Mouse (Mus musculus): ENCODE results near the gene Mgat5b.
A peak's percentile ranks its signal among the peaks of the same experiment; 100 is the strongest.

Mgat5b gene

GRCm38 (mm10) chr11:116919186-116920020 is 740 bp downstream of the Mgat5b start:
- no peak for DNase-seq

GRCm38 (mm10) chr11:116920746-116921145 is 2.1 kb downstream of the Mgat5b start:
- peak; percentile 47 for DNase-seq

GRCm38 (mm10) chr11:116922058-116922457 is 3.4 kb downstream of the Mgat5b start:
- peak; percentile 27 for DNase-seq

GRCm38 (mm10) chr11:116928031-116928430 is 9.4 kb downstream of the Mgat5b start:
- DNase-seq: no peak

- no peak for DNase-seq
Observed at GRCm38 (mm10) chr11:116934862-116935261, 16.2 kb downstream of the Mgat5b start.

GRCm38 (mm10) chr11:116935354-116935753 is 16.7 kb downstream of the Mgat5b start:
- no peak for DNase-seq

GRCm38 (mm10) chr11:116935917-116936316 is 17.3 kb downstream of the Mgat5b start:
- DNase-seq: no peak

GRCm38 (mm10) chr11:116937141-116937540 is 18.5 kb downstream of the Mgat5b start:
- DNase-seq: no peak

GRCm38 (mm10) chr11:116940088-116940855 is 21.6 kb downstream of the Mgat5b start:
- DNase-seq: no peak

- no peak for DNase-seq
Observed at GRCm38 (mm10) chr11:116944346-116944745, 25.7 kb downstream of the Mgat5b start.

- DNase-seq: no peak
Observed at GRCm38 (mm10) chr11:116949832-116950231, 31.2 kb downstream of the Mgat5b start.

GRCm38 (mm10) chr11:116951429-116951828 is 32.8 kb downstream of the Mgat5b start:
- peak; percentile 13 for DNase-seq

- DNase-seq: no peak
Observed at GRCm38 (mm10) chr11:116954231-116955118, 35.8 kb downstream of the Mgat5b start.

- no peak for DNase-seq
Observed at GRCm38 (mm10) chr11:116958601-116959000, 39.9 kb downstream of the Mgat5b start.

GRCm38 (mm10) chr11:116965061-116965460 is 46.4 kb downstream of the Mgat5b start:
- no peak for DNase-seq

GRCm38 (mm10) chr11:116965961-116966360 is 47.3 kb downstream of the Mgat5b start:
- peak; percentile 36 for DNase-seq

- no peak for DNase-seq
Observed at GRCm38 (mm10) chr11:116968586-116968985, 49.9 kb downstream of the Mgat5b start.

GRCm38 (mm10) chr11:116969498-116969897 is 50.8 kb downstream of the Mgat5b start:
- DNase-seq: no peak

- no peak for DNase-seq
Observed at GRCm38 (mm10) chr11:116970847-116971246, 52.2 kb downstream of the Mgat5b start.

- peak; percentile 34 for DNase-seq
Observed at GRCm38 (mm10) chr11:116972828-116973227, 54.2 kb downstream of the Mgat5b start.

GRCm38 (mm10) chr11:116973508-116973907 is 54.8 kb downstream of the Mgat5b start:
- DNase-seq: no peak

GRCm38 (mm10) chr11:116974341-116974740 is 55.7 kb downstream of the Mgat5b start:
- DNase-seq: no peak

GRCm38 (mm10) chr11:116980313-116980712 is 61.6 kb downstream of the Mgat5b start:
- peak; percentile 65 for DNase-seq
